In the genomic region with DNA sequence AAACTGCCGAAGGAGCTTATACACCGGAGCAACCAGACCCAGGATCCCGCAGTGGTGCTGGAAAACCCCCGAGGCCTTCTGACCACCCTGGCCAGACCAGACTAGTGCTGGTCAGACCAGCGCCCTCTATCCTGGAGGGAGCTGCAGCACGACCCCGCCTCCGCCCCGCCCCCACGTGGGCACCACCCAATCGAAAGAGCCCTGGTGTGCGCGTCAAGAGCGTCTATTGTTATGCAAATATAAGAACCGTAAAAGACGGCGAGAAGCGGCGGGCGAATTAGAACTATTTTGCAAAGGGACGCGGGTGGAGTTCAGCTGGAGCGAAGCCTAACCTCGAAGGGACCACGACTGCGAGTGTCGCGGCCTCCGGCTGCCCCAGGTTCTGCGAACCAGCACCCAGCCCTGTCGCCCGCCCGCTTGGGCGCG, we compare ENCODE assay signal across 8 mouse cellular contexts. TPM values are rescaled to one million over a fixed set of nuclear protein-coding genes. Genes with fewer than 3 reads are reported as not detected.
A peak's percentile ranks its signal among the peaks of the same experiment; 100 is the strongest.
DNase-seq lines count a peak whose midpoint lies in the region; ATAC-seq and TF ChIP-seq lines count a peak whose summit lies in the region.

Gene Nrarp (plus strand): TSS at position 281 of the 426 bp plus-strand sequence.

- ATAC-seq in frontal cortex, adult (ENCODE audit: low TSS enrichment) = peak; percentile 64
- ATAC-seq in hematopoietic stem cell, adult 5-6 weeks (replicated peaks in 1 of 2; ENCODE audit: insufficient read depth in 1 of 2, low FRiP score in 2 of 2, low TSS enrichment in 1 of 2, low read depth in 1 of 2, poor library complexity in 2 of 2, severe bottlenecking in 2 of 2) = peak; percentile 78 to 88
- peak; percentile 84 for ATAC-seq in lung, embryonic 15.5 days (ENCODE audit: borderline replicate concordance, extremely low read depth, low FRiP score, low TSS enrichment)

- peak within 1 kb of the TSS; percentile 58 for H3K9ac ChIP-seq in ES-E14 (ENCODE audit: insufficient read depth, low read depth, low read length, poor library complexity, severe bottlenecking)
- H3K9ac ChIP-seq in lung, embryonic 15.5 days = peak within 1 kb of the TSS; percentile 64

- no peaks in the 10 kb centered on the region for H3K9me3 ChIP-seq in ES-E14 (ENCODE audit: control insufficient read depth, insufficient read depth, low read depth, low read length)
- no peaks in the 10 kb centered on the region for H3K9me3 ChIP-seq in lung, embryonic 15.5 days

- peak within 1 kb of the TSS; percentile 91 for H3K4me2 ChIP-seq in lung, embryonic 15.5 days

- H3K36me3 ChIP-seq in ES-E14 (ENCODE audit: control insufficient read depth, insufficient read depth, low read length, poor library complexity, severe bottlenecking) = no peaks in the 10 kb centered on the region
- H3K36me3 ChIP-seq in lung, embryonic 15.5 days = no peaks in the 10 kb centered on the region

- peaks cover 69% of the 10 kb centered on the region for H3K27me3 ChIP-seq in lung, embryonic 15.5 days

- WGBS in lung, embryonic 15.5 days = 1% methylated on average over 35 of the region's 35 CpGs

- no peak within 1 kb of the TSS for H3K27ac ChIP-seq in ES-E14 (ENCODE audit: insufficient read depth, low read depth, low read length, poor library complexity, severe bottlenecking)
- peak within 1 kb of the TSS; percentile 92 for H3K27ac ChIP-seq in lung, embryonic 15.5 days

- DNase-seq in ES-E14 (ENCODE audit: low read depth, low spot score) = peak; percentile 93
- DNase-seq in cerebellum, adult 8-10 months = peak; percentile 82
- DNase-seq in layer of hippocampus, adult 9-10 months (ENCODE audit: low spot score) = peak; percentile 84
- peak; percentile 78 for DNase-seq in ovary, adult 18-20 months (ENCODE audit: low spot score)
- peak; percentile 91 for DNase-seq in thymus, postnatal 0 days (ENCODE audit: low spot score)

- H3K4me1 ChIP-seq in ES-E14 (ENCODE audit: control insufficient read depth in 2 of 2, insufficient read depth in 2 of 2, low read length in 2 of 2, poor library complexity in 1 of 2) = peaks cover 1 to 4% of the 10 kb centered on the region in 2 experiments; a peak in 1 of 4 replicates
- H3K4me1 ChIP-seq in lung, embryonic 15.5 days = peaks cover 62% of the 10 kb centered on the region

- in situ Hi-C loops in ES-E14 (cut with MboI; ENCODE audit: low sequenced_read_pairs in 2 of 2, unreplicated experiment in 2 of 2) = no loop called here

- peak within 1 kb of the TSS; percentile 62 to 68 for H3K4me3 ChIP-seq in ES-E14 (ENCODE audit: insufficient read depth in 1 of 2, low read depth in 1 of 2, low read length in 2 of 2, poor library complexity in 1 of 2, severe bottlenecking in 1 of 2)
- peak within 1 kb of the TSS; percentile 58 for H3K4me3 ChIP-seq in lung, embryonic 15.5 days

TF ChIP-seq in ES-E14, 5 proteins besides CTCF, POLR2A, EP300 and RAD21:
- TF ChIP-seq HCFC1 (IDR thresholded peaks at IDR 0.05; ENCODE audit: borderline replicate concordance, insufficient read depth, low read length) (no peak), MAFK (IDR thresholded peaks at IDR 0.05; ENCODE audit: insufficient read depth, low read depth, low read length) (no peak), CHD2 (IDR thresholded peaks at IDR 0.05; ENCODE audit: low read depth, low read length) (no peak), ZC3H11A (IDR thresholded peaks at IDR 0.05; ENCODE audit: borderline replicate concordance, low read depth, low read length) (no peak), ZNF384 (IDR thresholded peaks at IDR 0.05; ENCODE audit: low read depth, low read length) (no peak)
TF ChIP-seq in ES-E14: peak in this region for 0.

RNA-seq across cellular contexts. Expression of gene Nrarp, which starts in this region (rescaled TPM):
- 1.9 and 2.1 TPM in 2 replicates for total RNA-seq in ES-E14 (2012; rRNA removed)
- 2.6 and 4.4 TPM in 2 replicates for total RNA-seq in hematopoietic stem cell, adult 5-6 weeks (2017)
- 15.7 and 16.0 TPM in 2 replicates for polyA plus RNA-seq in lung, embryonic 15.5 days (2015; fragmentation: Nextera tagmentation; extraction: Ambion mirVana)
- polyA plus RNA-seq in thymus, postnatal 0 days (2015; fragmentation: Nextera tagmentation; extraction: Ambion mirVana) = 9.5 TPM in 2 replicates
